Mouse (Mus musculus) mesoderm, embryonic 11.5 days (tissue): ENCODE results near the gene Slc16a8.

Experiments used
- DNase-seq: peaks from one replicate; pipeline ENCODE4 v3.0.0-alpha.2; 2012; ENCODE audit warnings: low read depth, low spot score

Gene Slc16a8

DNA sequence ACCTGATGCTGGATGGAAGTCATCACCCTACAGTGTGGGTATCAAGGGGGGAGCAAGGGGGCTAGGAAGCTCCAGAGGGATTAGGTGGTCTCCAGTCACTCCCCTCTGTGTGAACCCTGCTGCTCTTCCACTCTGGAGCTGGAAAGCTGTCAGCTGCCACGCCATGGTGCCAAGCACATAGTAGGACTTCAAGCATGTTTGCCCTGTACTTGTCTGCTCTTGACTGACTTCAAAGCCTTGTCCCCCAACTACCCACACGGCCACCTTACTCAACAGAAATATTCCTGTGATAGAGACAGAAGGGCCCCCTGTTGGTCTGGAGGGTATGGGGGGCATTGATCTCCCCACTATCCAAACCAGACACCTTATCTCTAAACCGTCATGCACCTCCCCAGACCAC lies 38.4 kb downstream of the Slc16a8 start:
- no peak for DNase-seq

GRCm38 (mm10) chr15:79213591-79213990 lies 41.0 kb downstream of the Slc16a8 start:
- no peak for DNase-seq

- DNase-seq = no peak
Measured at GRCm38 (mm10) chr15:79212750-79213446, 41.7 kb downstream of the Slc16a8 start.

GRCm38 (mm10) chr15:79210357-79210756 lies 44.2 kb downstream of the Slc16a8 start:
- no peak for DNase-seq

- no peak for DNase-seq
Measured at GRCm38 (mm10) chr15:79208758-79209439, 45.7 kb downstream of the Slc16a8 start.

GRCm38 (mm10) chr15:79208211-79208610 lies 46.4 kb downstream of the Slc16a8 start:
- no peak for DNase-seq

DNA sequence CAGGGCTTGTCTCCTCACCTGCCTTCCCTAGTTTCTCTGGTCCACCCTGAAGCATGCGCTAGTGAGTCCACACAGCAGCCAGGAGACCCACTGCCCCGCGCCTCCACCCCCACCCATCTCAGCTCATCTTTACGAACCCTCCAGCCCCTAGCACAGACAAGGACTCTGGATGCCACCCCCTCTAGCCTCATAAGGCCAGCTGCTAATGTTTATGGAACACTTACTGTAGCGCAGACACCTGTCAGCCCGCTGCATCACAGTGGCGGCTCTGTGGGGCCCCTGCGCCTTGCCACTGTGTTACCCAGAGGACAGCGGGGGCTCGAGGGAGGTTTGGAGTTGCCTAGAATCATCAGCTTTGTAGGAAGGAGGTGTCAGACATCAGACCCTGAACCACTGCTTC lies 52.0 kb downstream of the Slc16a8 start:
- DNase-seq = no peak

- DNase-seq = peak; percentile 51
Measured at GRCm38 (mm10) chr15:79201491-79202150, 52.9 kb downstream of the Slc16a8 start.
